Mouse (Mus musculus) forebrain, embryonic 13.5 days (tissue): ENCODE measurements around the gene Btnl1. TPM values are rescaled to one million over a fixed set of nuclear protein-coding genes. Genes with fewer than 3 reads are reported as not detected.
A peak's percentile ranks its signal among the peaks of the same experiment; 100 is the strongest.

Source experiments
- ATAC-seq: fragments of 200-750 bp; cut with Nextera tagmentation; 2 replicates; pipeline ENCODE4 v1.8.0; 2017
- H3K27ac ChIP-seq: fragments of 300-500 bp; sonication (generic); 2 replicates; pipeline ENCODE4 v1.5.1; 2015; ENCODE audit warnings: inconsistent platforms, mild to moderate bottlenecking, moderate library complexity
- H3K27me3 ChIP-seq: fragments of 300-500 bp; sonication (generic); 2 replicates; pipeline ENCODE4 v1.6.1; 2015; ENCODE audit warnings: mild to moderate bottlenecking, inconsistent platforms
- H3K36me3 ChIP-seq: fragments of 300-500 bp; sonication (generic); 2 replicates; pipeline ENCODE4 v1.6.1; 2015; ENCODE audit warnings: mild to moderate bottlenecking, inconsistent platforms; ENCODE audit not compliant: poor library complexity, severe bottlenecking
- H3K4me1 ChIP-seq: fragments of 300-500 bp; sonication (generic); 2 replicates; pipeline ENCODE4 v1.6.1; 2015; ENCODE audit warnings: inconsistent platforms
- H3K4me2 ChIP-seq: fragments of 300-500 bp; sonication (generic); 2 replicates; pipeline ENCODE4 v1.6.1; 2015; ENCODE audit warnings: inconsistent platforms, mild to moderate bottlenecking, moderate library complexity
- H3K4me3 ChIP-seq: fragments of 300-500 bp; sonication (generic); 2 replicates; pipeline ENCODE4 v1.5.1; 2015; ENCODE audit warnings: mild to moderate bottlenecking, inconsistent platforms
- H3K9ac ChIP-seq: fragments of 300-500 bp; sonication (generic); 2 replicates; pipeline ENCODE4 v1.6.1; 2015; ENCODE audit warnings: mild to moderate bottlenecking, inconsistent platforms
- H3K9me3 ChIP-seq: fragments of 300-500 bp; sonication (generic); replicated peaks from 2 replicates; pipeline ENCODE4 v1.6.1; 2016; ENCODE audit warnings: inconsistent platforms
- WGBS: fragments of 180-500 bp; shearing (Covaris S2); methylation state at CpG from one replicate; pipeline ENCODE4 v1.1.7; 2015; 5-methylcytosine and 5-hydroxymethylcytosine counted together
- polyA plus RNA-seq: library from polyadenylated mRNA; unstranded; fragments of >200 nt; fragmentation: Nextera tagmentation; extraction: Ambion mirVana; gene quantifications from 2 replicates; pipeline ENCODE4 v1.2.1, GENCODE M21; 2015

The Btnl1 gene
- polyA plus RNA-seq, 1 experiment from 2014 or later: not detected

- ATAC-seq: no peak
- Histone ChIP-seq H3K4me2 (peak overlapping the region; percentile 70), H3K4me1 (peaks cover 4% of the 10 kb centered on the region; the same call in 1 of the 2 replicates), H3K9ac (no peak overlapping the region), H3K9me3 (no peaks in the 10 kb centered on the region), H3K27me3 (peaks cover 3% of the 10 kb centered on the region; the same call in 1 of the 2 replicates), H3K27ac (no peak overlapping the region), H3K4me3 (no peak overlapping the region), H3K36me3 (no peaks in the 10 kb centered on the region)
- WGBS: 76% methylated on average over 7 of the region's 7 CpGs
Measured at GRCm38 (mm10) chr17:34391507-34391906, 14.6 kb downstream of the Btnl1 start.

GRCm38 (mm10) chr17:34392321-34392720 lies 15.4 kb downstream of the Btnl1 start:
- Histone ChIP-seq H3K27me3 (peaks cover 3% of the 10 kb centered on the region; the same call in 1 of the 2 replicates), H3K9me3 (no peaks in the 10 kb centered on the region), H3K9ac (peak overlapping the region; percentile 58), H3K4me1 (peaks cover 4% of the 10 kb centered on the region; the same call in 1 of the 2 replicates), H3K4me2 (peak overlapping the region; percentile 70), H3K4me3 (peak overlapping the region; percentile 47), H3K27ac (no peak overlapping the region), H3K36me3 (no peaks in the 10 kb centered on the region)
- WGBS: 4% methylated on average over 24 of the region's 24 CpGs
- ATAC-seq: peak; percentile 65; the same call in 1 of the 2 replicates

- Histone ChIP-seq H3K36me3 (no peaks in the 10 kb centered on the region), H3K4me3 (no peak overlapping the region), H3K27ac (no peak overlapping the region), H3K9me3 (no peaks in the 10 kb centered on the region), H3K4me1 (no peaks in the 10 kb centered on the region; the same call in 1 of the 2 replicates), H3K9ac (no peak overlapping the region), H3K27me3 (no peaks in the 10 kb centered on the region), H3K4me2 (no peak overlapping the region)
- no peak for ATAC-seq
- 65% methylated on average over 5 of the region's 5 CpGs for whole genome bisulfite sequencing
Measured at GRCm38 (mm10) chr17:34397357-34397756, 20.4 kb downstream of the Btnl1 start.

GRCm38 (mm10) chr17:34398058-34398710 lies 21.3 kb downstream of the Btnl1 start:
- Histone ChIP-seq H3K27me3 (no peaks in the 10 kb centered on the region), H3K4me2 (peak overlapping the region; percentile 65), H3K9me3 (no peaks in the 10 kb centered on the region), H3K27ac (peak overlapping the region; percentile 97), H3K4me1 (no peaks in the 10 kb centered on the region; the same call in 1 of the 2 replicates), H3K4me3 (peak overlapping the region; percentile 58), H3K9ac (no peak overlapping the region), H3K36me3 (no peaks in the 10 kb centered on the region)
- ATAC-seq: peak; percentile 88
- 20% methylated on average over 9 of the region's 9 CpGs for WGBS

GRCm38 (mm10) chr17:34398711-34399393 lies 21.9 kb downstream of the Btnl1 start, which contains the start of gene BC051142:
BC051142 (plus strand) TSS chr17:34398820.
- peak within 1 kb of the TSS; percentile 97 for H3K27ac ChIP-seq
- peak within 1 kb of the TSS; percentile 58 for H3K4me3 ChIP-seq
- H3K9ac ChIP-seq: peak within 1 kb of the TSS; percentile 84
- no peaks in the 10 kb centered on the region; the same call in 1 of the 2 replicates for H3K4me1 ChIP-seq
- ATAC-seq: peak; percentile 98
- WGBS: 5% methylated on average over 34 of the region's 34 CpGs
- no peaks in the 10 kb centered on the region for H3K27me3 ChIP-seq
- peak within 1 kb of the TSS; percentile 65 for H3K4me2 ChIP-seq
- H3K36me3 ChIP-seq: no peaks in the 10 kb centered on the region
- H3K9me3 ChIP-seq: no peaks in the 10 kb centered on the region

- 40% methylated on average over 4 of the region's 4 CpGs for WGBS
- peak overlapping the region; percentile 58 for H3K4me3 ChIP-seq
- peak overlapping the region; percentile 97 for H3K27ac ChIP-seq
- ATAC-seq: no peak
- H3K36me3 ChIP-seq: no peaks in the 10 kb centered on the region
- no peaks in the 10 kb centered on the region; the same call in 1 of the 2 replicates for H3K4me1 ChIP-seq
- no peaks in the 10 kb centered on the region for H3K9me3 ChIP-seq
- H3K4me2 ChIP-seq: peak overlapping the region; percentile 65
- no peaks in the 10 kb centered on the region for H3K27me3 ChIP-seq
- peak overlapping the region; percentile 84 for H3K9ac ChIP-seq
Measured at GRCm38 (mm10) chr17:34399394-34399715, 22.4 kb downstream of the Btnl1 start.

- ATAC-seq: 0 out of 2 replicates have a peak, but pooled peaks have one; percentile 16
- WGBS: 19% methylated on average over 6 of the region's 6 CpGs
- H3K36me3 ChIP-seq: no peaks in the 10 kb centered on the region
Measured at GRCm38 (mm10) chr17:34411117-34411516, 34.2 kb downstream of the Btnl1 start.

GRCm38 (mm10) chr17:34420014-34420413 lies 43.1 kb downstream of the Btnl1 start:
- Histone ChIP-seq H3K27me3 (no peaks in the 10 kb centered on the region), H3K4me3 (no peak overlapping the region), H3K4me2 (no peak overlapping the region), H3K9me3 (no peaks in the 10 kb centered on the region), H3K36me3 (no peaks in the 10 kb centered on the region), H3K9ac (no peak overlapping the region), H3K4me1 (no peaks in the 10 kb centered on the region), H3K27ac (no peak overlapping the region)
- ATAC-seq: no peak
- WGBS: 79% methylated on average over 7 of the region's 7 CpGs

More at GRCm38 (mm10) chr17:34411117-34411516, 34.2 kb downstream of the Btnl1 start:
- H3K27me3 ChIP-seq: peaks cover 13% of the 10 kb centered on the region
- no peak overlapping the region for H3K4me3 ChIP-seq
- H3K9ac ChIP-seq: no peak overlapping the region
- H3K27ac ChIP-seq: no peak overlapping the region
- no peaks in the 10 kb centered on the region for H3K9me3 ChIP-seq
- H3K4me2 ChIP-seq: no peak overlapping the region
- H3K4me1 ChIP-seq: no peaks in the 10 kb centered on the region

GRCm38 (mm10) chr17:34427597-34427996 lies 50.7 kb downstream of the Btnl1 start:
- Histone ChIP-seq H3K27ac (no peak overlapping the region), H3K9me3 (no peaks in the 10 kb centered on the region), H3K4me3 (no peak overlapping the region), H3K9ac (no peak overlapping the region), H3K4me1 (no peaks in the 10 kb centered on the region), H3K36me3 (no peaks in the 10 kb centered on the region), H3K4me2 (no peak overlapping the region), H3K27me3 (no peaks in the 10 kb centered on the region)
- no peak for ATAC-seq

Other genes with a start within 250 kb of the Btnl1 start
- 0.20 TPM in 1 of 2 replicates, not detected in the other for gene H2-DMb2, start 233.8 kb upstream of the Btnl1 start, polyA plus RNA-seq
- 0.20 TPM in 1 of 2 replicates, not detected in the other for gene H2-DMb1, start 224.1 kb upstream of the Btnl1 start, polyA plus RNA-seq
- gene Tap1, start 189.6 kb upstream of the Btnl1 start, polyA plus RNA-seq: 0.84 and 0.94 TPM in 2 replicates
- gene Psmb9, start 189.4 kb upstream of the Btnl1 start, polyA plus RNA-seq: 0.43 and 0.73 TPM in 2 replicates
- 0.65 and 1.6 TPM in 2 replicates for gene Psmb8, start 179.4 kb upstream of the Btnl1 start, polyA plus RNA-seq
- gene Tap2, start 173.6 kb upstream of the Btnl1 start, polyA plus RNA-seq: 0.76 and 0.87 TPM in 2 replicates
- not detected in 2 replicates for gene H2-Ob, start 138.2 kb upstream of the Btnl1 start, polyA plus RNA-seq
- gene H2-Ab1, start 119.4 kb upstream of the Btnl1 start, polyA plus RNA-seq: 1.4 and 1.5 TPM in 2 replicates
- gene H2-Aa, start 89.3 kb upstream of the Btnl1 start, polyA plus RNA-seq: 0.21 TPM in 1 of 2 replicates, not detected in the other
- 1.6 TPM in 2 replicates for gene H2-Eb1, start 71.3 kb upstream of the Btnl1 start, polyA plus RNA-seq
- not detected in 2 replicates for gene H2-Eb2, start 51.5 kb upstream of the Btnl1 start, polyA plus RNA-seq
- gene Btnl2, start 22.3 kb upstream of the Btnl1 start, polyA plus RNA-seq: not detected in 2 replicates
- 2.4 and 2.6 TPM in 2 replicates for gene BC051142, start 21.7 kb downstream of the Btnl1 start, polyA plus RNA-seq
- gene Btnl4, start 100.2 kb downstream of the Btnl1 start, polyA plus RNA-seq: not detected in 2 replicates
- not detected in 2 replicates for gene Btnl6, start 140.2 kb downstream of the Btnl1 start, polyA plus RNA-seq
- 4.6 and 7.7 TPM in 2 replicates for gene Notch4, start 187.1 kb downstream of the Btnl1 start, polyA plus RNA-seq
- 2.4 and 3.0 TPM in 2 replicates for gene Gpsm3, start 212.7 kb downstream of the Btnl1 start, polyA plus RNA-seq
- 10.2 and 10.5 TPM in 2 replicates for gene Pbx2, start 214.1 kb downstream of the Btnl1 start, polyA plus RNA-seq
- 2.3 and 2.5 TPM in 2 replicates for gene Ager, start 220.7 kb downstream of the Btnl1 start, polyA plus RNA-seq
- gene Rnf5, start 226.6 kb downstream of the Btnl1 start, polyA plus RNA-seq: 302 TPM in 2 replicates
- gene Agpat1, start 227.1 kb downstream of the Btnl1 start, polyA plus RNA-seq: 74.4 and 77.6 TPM in 2 replicates
- gene Egfl8, start 238.8 kb downstream of the Btnl1 start, polyA plus RNA-seq: 4.7 and 5.9 TPM in 2 replicates